Mouse (Mus musculus) hindbrain, embryonic 12.5 days (tissue): ENCODE measurements at regions not wholly inside any gene's neighbourhood (a gene's known extent, or its start where the extent isn't known, plus 50 kb on each side); places are given as distances from the start of the nearest gene placed in this dataset.

Experiments
- ATAC-seq: fragments of 200-750 bp; cut with Nextera tagmentation; 2 replicates; pipeline ENCODE4 v1.8.0; 2017; ENCODE audit warnings: moderate TSS enrichment; ENCODE audit not compliant: low FRiP score
- H3K27ac ChIP-seq: fragments of 300-500 bp; sonication (generic); 2 replicates; pipeline ENCODE4 v1.5.1; 2016; ENCODE audit warnings: mild to moderate bottlenecking
- H3K27me3 ChIP-seq: fragments of 300-500 bp; sonication (generic); 2 replicates; pipeline ENCODE4 v1.6.1; 2016; ENCODE audit warnings: mild to moderate bottlenecking
- H3K36me3 ChIP-seq: fragments of 300-500 bp; sonication (generic); 2 replicates; pipeline ENCODE4 v1.6.1; 2016; ENCODE audit warnings: mild to moderate bottlenecking
- H3K4me1 ChIP-seq: fragments of 300-500 bp; sonication (generic); 2 replicates; pipeline ENCODE4 v1.6.1; 2016
- H3K4me2 ChIP-seq: fragments of 300-500 bp; sonication (generic); replicated peaks from 2 replicates; pipeline ENCODE4 v1.6.1; 2016; ENCODE audit warnings: mild to moderate bottlenecking
- H3K4me3 ChIP-seq: fragments of 300-500 bp; sonication (generic); 2 replicates; pipeline ENCODE4 v1.5.1; 2016; ENCODE audit warnings: mild to moderate bottlenecking
- H3K9ac ChIP-seq: fragments of 300-500 bp; sonication (generic); 2 replicates; pipeline ENCODE4 v1.6.1; 2016; ENCODE audit warnings: mild to moderate bottlenecking, moderate library complexity
- H3K9me3 ChIP-seq: fragments of 300-500 bp; sonication (generic); replicated peaks from 2 replicates; pipeline ENCODE4 v1.6.1; 2016; ENCODE audit warnings: mild to moderate bottlenecking
- WGBS: fragments of 180-500 bp; shearing (Covaris S2); methylation state at CpG from one replicate; pipeline ENCODE4 v1.1.7; 2016; 5-methylcytosine and 5-hydroxymethylcytosine counted together

GRCm38 (mm10) chr12:110047466-110048250 lies 231.2 kb upstream of the Dio3 start:
- WGBS: 83% methylated on average over 16 of the region's 16 CpGs
- H3K27me3 ChIP-seq: 0 out of 2 replicates have a peak, but pooled peaks cover 5% of the 10 kb centered on the region
- no peak overlapping the region for H3K4me2 ChIP-seq
- no peaks in the 10 kb centered on the region for H3K9me3 ChIP-seq
- no peaks in the 10 kb centered on the region for H3K36me3 ChIP-seq
- ATAC-seq: no peak
- no peak overlapping the region for H3K4me3 ChIP-seq
- no peak overlapping the region for H3K27ac ChIP-seq
- no peaks in the 10 kb centered on the region for H3K4me1 ChIP-seq
- H3K9ac ChIP-seq: no peak overlapping the region

DNA sequence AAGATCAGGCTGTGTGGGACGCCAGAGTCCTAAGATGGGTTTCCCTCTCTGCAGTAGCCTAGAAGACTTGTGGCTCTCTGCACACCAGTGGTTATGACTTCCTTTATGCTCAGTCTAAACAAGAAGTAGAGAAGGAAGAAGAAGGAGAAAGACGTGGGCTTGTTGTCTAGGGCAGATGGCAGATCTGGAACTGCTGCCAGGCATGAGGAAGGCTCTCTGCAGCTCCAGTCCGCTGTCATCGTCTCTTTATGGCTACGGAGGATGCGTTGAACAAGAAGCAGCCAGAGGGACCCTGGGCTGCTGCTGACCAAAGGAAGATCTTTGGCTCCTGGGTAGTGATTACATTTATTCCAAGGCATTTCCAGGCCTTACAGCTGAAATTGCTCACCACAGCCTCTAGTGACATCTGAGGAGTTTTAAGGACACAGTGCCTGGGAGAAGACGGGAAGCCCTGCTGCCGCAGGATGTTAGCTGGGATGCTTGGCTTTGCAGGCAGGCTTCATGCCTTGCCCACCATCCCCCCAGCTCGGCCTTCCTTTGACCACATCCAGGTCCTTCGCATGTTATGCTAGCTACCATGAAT lies 229.6 kb upstream of the Dio3 start:
- WGBS: 89% methylated on average over 10 of the region's 10 CpGs
- H3K9me3 ChIP-seq: no peaks in the 10 kb centered on the region

GRCm38 (mm10) chr12:110059321-110059720 lies 219.5 kb upstream of the Dio3 start:
- Histone ChIP-seq H3K36me3 (no peaks in the 10 kb centered on the region), H3K9ac (no peak overlapping the region), H3K4me1 (no peaks in the 10 kb centered on the region), H3K4me3 (no peak overlapping the region), H3K4me2 (no peak overlapping the region), H3K9me3 (no peaks in the 10 kb centered on the region), H3K27me3 (no peaks in the 10 kb centered on the region), H3K27ac (no peak overlapping the region)
- 83% methylated on average over 5 of the region's 5 CpGs for WGBS
- no peak for ATAC-seq

More for the DNA sequence above, 229.6 kb upstream of the Dio3 start:
- 0 out of 2 replicates have a peak, but pooled peaks cover 5% of the 10 kb centered on the region for H3K27me3 ChIP-seq
- no peaks in the 10 kb centered on the region for H3K4me1 ChIP-seq
- no peak overlapping the region for H3K4me3 ChIP-seq
- no peak for ATAC-seq
- H3K4me2 ChIP-seq: no peak overlapping the region
- no peak overlapping the region for H3K27ac ChIP-seq
- no peaks in the 10 kb centered on the region for H3K36me3 ChIP-seq
- H3K9ac ChIP-seq: no peak overlapping the region

- Histone ChIP-seq H3K9ac (no peak overlapping the region), H3K4me1 (no peaks in the 10 kb centered on the region), H3K9me3 (no peaks in the 10 kb centered on the region), H3K4me2 (no peak overlapping the region), H3K36me3 (no peaks in the 10 kb centered on the region), H3K4me3 (no peak overlapping the region), H3K27me3 (no peaks in the 10 kb centered on the region), H3K27ac (no peak overlapping the region)
- WGBS: 88% methylated on average over 6 of the region's 6 CpGs
- no peak for ATAC-seq
Measured at GRCm38 (mm10) chr12:110061961-110062360, 216.9 kb upstream of the Dio3 start.

DNA sequence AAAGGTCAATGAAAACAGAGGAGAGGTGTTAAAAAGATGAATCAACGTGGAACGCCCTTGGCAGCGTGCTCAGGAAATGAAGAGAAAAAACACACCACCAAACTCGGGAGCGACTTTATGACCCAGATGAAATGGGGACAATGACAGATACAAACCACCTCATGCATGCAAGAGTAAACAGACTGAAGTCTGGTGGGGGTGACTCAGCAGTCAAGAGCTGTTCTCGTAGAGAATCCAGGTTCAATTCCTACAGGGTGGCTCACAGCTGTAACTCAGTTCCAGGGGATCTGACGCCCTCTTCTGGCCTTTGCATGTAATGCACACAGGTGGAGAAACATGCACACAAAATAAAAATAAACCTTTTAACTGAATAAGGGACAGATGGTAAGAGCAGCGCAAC lies 215.9 kb upstream of the Dio3 start:
- 76% methylated on average over 8 of the region's 8 CpGs for WGBS
- Histone ChIP-seq H3K27ac (no peak overlapping the region), H3K4me1 (no peaks in the 10 kb centered on the region), H3K9me3 (no peaks in the 10 kb centered on the region), H3K9ac (no peak overlapping the region), H3K4me2 (no peak overlapping the region), H3K4me3 (no peak overlapping the region), H3K36me3 (no peaks in the 10 kb centered on the region), H3K27me3 (no peaks in the 10 kb centered on the region)
- ATAC-seq: no peak

DNA sequence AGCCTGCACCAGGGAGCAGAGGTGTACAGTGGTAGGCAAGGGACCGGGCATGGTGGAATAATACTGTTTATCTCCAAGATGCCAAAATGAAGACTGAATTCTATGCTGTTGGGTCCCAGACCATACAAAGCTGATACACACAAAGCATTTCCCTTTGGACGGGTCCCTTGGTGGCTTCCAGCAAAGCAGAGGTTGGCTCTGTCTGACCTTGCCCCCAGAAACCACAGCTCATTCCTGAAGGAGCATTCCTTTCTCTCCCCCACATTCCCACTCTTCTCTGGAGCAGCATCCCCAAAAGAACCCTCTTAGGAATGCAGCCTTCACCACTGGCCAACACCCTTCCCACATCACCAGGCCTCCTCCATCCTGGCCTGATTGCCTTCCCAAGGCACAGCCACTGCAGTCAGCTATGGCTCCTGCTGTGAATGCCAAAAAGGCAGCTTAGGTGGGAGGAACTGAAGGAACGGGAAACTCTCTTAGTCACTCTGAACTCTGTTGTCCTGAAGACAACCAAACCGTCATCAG lies 212.4 kb upstream of the Dio3 start:
- no peaks in the 10 kb centered on the region for H3K36me3 ChIP-seq
- H3K27me3 ChIP-seq: no peaks in the 10 kb centered on the region
- H3K9ac ChIP-seq: no peak overlapping the region
- H3K9me3 ChIP-seq: peaks cover 12% of the 10 kb centered on the region; the same call in 1 of the 2 replicates
- H3K4me3 ChIP-seq: no peak overlapping the region
- no peaks in the 10 kb centered on the region for H3K4me1 ChIP-seq
- no peak overlapping the region for H3K27ac ChIP-seq
- WGBS: 66% methylated on average over 4 of the region's 4 CpGs
- no peak for ATAC-seq
- H3K4me2 ChIP-seq: no peak overlapping the region

- Histone ChIP-seq H3K4me3 (no peak overlapping the region), H3K9me3 (peaks cover 12% of the 10 kb centered on the region; the same call in 1 of the 2 replicates), H3K4me1 (no peaks in the 10 kb centered on the region), H3K27ac (no peak overlapping the region), H3K27me3 (no peaks in the 10 kb centered on the region), H3K4me2 (no peak overlapping the region), H3K36me3 (no peaks in the 10 kb centered on the region), H3K9ac (no peak overlapping the region)
- ATAC-seq: no peak
- 84% methylated on average over 6 of the region's 6 CpGs for WGBS
Measured at GRCm38 (mm10) chr12:110070506-110070905, 208.4 kb upstream of the Dio3 start.

DNA sequence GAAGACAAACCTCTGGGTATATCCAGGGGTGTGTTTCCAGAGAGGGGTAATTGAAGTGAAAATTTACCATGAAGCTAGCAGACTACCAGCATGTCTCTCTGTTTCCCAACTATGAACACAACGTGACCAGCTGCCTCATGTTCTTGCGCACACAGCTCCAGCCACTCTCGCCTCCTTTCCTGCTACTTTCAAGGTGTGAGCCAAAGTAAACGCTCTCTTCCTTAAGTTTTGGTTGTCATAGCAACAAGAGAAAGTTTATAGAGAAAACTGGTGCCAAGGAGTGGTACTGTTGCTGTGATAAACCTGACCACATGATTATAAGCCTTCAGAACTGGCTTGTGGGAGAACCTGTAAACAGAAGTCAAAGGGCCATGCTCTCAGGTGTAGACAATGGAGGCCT lies 207.0 kb upstream of the Dio3 start:
- Histone ChIP-seq H3K9me3 (peaks cover 12% of the 10 kb centered on the region; the same call in 1 of the 2 replicates), H3K4me2 (no peak overlapping the region), H3K36me3 (no peaks in the 10 kb centered on the region), H3K9ac (no peak overlapping the region), H3K4me3 (no peak overlapping the region), H3K27ac (no peak overlapping the region), H3K4me1 (no peaks in the 10 kb centered on the region), H3K27me3 (no peaks in the 10 kb centered on the region)
- WGBS: 74% methylated on average over 4 of the region's 4 CpGs
- ATAC-seq: no peak

GRCm38 (mm10) chr12:110074921-110075320 lies 203.9 kb upstream of the Dio3 start:
- H3K27ac ChIP-seq: no peak overlapping the region
- no peak for ATAC-seq
- 92% methylated on average over 8 of the region's 8 CpGs for WGBS
- H3K4me2 ChIP-seq: no peak overlapping the region
- H3K36me3 ChIP-seq: no peaks in the 10 kb centered on the region
- no peaks in the 10 kb centered on the region for H3K27me3 ChIP-seq
- H3K9ac ChIP-seq: no peak overlapping the region
- no peak overlapping the region for H3K4me3 ChIP-seq
- H3K9me3 ChIP-seq: no peaks in the 10 kb centered on the region
- no peaks in the 10 kb centered on the region for H3K4me1 ChIP-seq

GRCm38 (mm10) chr12:110077211-110077884 lies 201.5 kb upstream of the Dio3 start:
- Histone ChIP-seq H3K9ac (no peak overlapping the region), H3K4me3 (no peak overlapping the region), H3K27me3 (no peaks in the 10 kb centered on the region), H3K9me3 (0 out of 2 replicates have a peak, but pooled peaks cover 5% of the 10 kb centered on the region), H3K36me3 (no peaks in the 10 kb centered on the region), H3K4me1 (no peaks in the 10 kb centered on the region), H3K4me2 (no peak overlapping the region), H3K27ac (no peak overlapping the region)
- WGBS: 86% methylated on average over 6 of the region's 6 CpGs
- ATAC-seq: no peak

GRCm38 (mm10) chr12:110078081-110078505 lies 200.8 kb upstream of the Dio3 start:
- ATAC-seq: no peak
- no peak overlapping the region for H3K4me2 ChIP-seq
- 84% methylated on average over 13 of the region's 13 CpGs for whole genome bisulfite sequencing
- H3K27ac ChIP-seq: no peak overlapping the region
- no peaks in the 10 kb centered on the region for H3K36me3 ChIP-seq
- no peak overlapping the region for H3K4me3 ChIP-seq
- no peak overlapping the region for H3K9ac ChIP-seq
- peaks cover 2% of the 10 kb centered on the region; the same call in 1 of the 2 replicates for H3K4me1 ChIP-seq
- 0 out of 2 replicates have a peak, but pooled peaks cover 5% of the 10 kb centered on the region for H3K9me3 ChIP-seq
- no peaks in the 10 kb centered on the region for H3K27me3 ChIP-seq
